Mouse (Mus musculus): ENCODE measurements around the gene Fam20c.

DNA sequence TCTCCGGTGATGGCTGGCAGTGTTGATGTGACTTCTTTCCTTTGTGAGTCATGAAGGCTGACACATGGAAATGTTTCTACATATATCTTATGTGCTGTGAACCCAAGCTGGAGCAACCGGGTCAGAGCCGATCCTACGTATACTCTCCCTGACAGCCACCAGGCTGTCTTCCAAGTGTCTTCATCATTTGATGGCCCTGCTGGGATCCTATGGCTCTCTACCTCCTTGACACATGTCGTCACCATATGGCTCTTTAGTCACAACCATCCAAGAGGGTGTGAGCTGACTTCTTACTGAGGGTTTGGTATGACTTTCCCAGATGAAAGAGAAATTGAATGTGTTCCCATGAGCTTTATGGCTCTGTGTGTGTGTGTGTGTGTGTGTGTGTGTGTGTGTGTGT, 50.0 kb downstream of the Fam20c start:
- TF ChIP-seq CTCF (IDR thresholded peaks at IDR 0.05; ENCODE audit: borderline replicate concordance, insufficient read depth, low read length) (no peak), POLR2A (IDR thresholded peaks at IDR 0.05; ENCODE audit: low read depth, low read length) (no peak)
